Mouse (Mus musculus): ENCODE data around the gene Cdc42ep1. TPM values are rescaled to one million over a fixed set of nuclear protein-coding genes. Genes with fewer than 3 reads are reported as not detected.
A peak's percentile ranks its signal among the peaks of the same experiment; 100 is the strongest.

The Cdc42ep1 gene
- 16.8 and 17.0 TPM in 2 replicates for polyA plus RNA-seq (2015; fragmentation: Nextera tagmentation; extraction: Ambion mirVana)

DNA sequence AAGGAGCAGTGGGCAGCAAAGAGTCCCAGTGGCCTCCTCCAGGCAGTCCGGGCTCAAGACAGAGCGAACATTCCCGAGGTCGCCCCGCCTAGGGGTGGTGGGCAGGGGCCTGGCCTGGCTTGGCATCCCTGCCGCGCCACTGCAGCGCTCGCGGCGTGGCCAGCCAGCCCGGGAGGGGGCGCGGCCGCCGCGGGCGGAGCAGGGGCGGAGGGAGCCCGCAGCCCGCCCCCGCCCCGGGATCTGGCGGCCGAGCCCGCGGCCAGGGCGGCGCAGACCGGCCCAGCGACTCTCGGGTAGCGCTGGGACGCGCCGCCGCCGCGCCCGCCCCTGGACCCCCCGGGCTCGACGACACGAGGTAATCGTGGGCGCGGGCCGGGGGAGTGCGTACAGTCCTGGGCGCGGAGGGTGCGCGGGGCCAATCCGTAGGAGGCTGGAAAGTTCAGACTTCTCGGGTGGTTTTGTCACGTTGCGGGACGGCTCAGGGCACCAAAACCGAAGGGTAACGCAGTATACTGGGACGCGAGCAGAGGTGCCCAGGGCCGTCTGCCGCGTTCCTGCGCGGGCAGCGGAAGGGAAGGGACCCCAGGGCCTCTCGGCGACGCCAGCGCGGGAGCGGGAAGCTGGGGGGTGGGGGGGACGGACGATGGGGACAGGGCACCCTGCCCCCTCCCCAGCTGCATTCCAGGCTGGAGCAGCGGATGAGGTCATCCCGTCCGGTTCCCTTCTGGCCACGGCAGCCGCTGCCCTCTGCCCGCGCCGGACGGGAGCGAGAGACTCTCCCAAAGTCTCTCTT lies at the start of gene Cdc42ep1:
TSS of gene Cdc42ep1 (plus strand) at position 254 of the 793 bp plus-strand sequence.
- Histone ChIP-seq H3K27ac (ENCODE audit: low read depth, low read length) (peak within 1 kb of the TSS; percentile 91), H3K4me1 (replicated peaks; ENCODE audit: control insufficient read depth, insufficient read depth, low read length) (peaks cover 9% of the 10 kb centered on the region), H3K4me3 (ENCODE audit: low read depth, low read length) (peak within 1 kb of the TSS; percentile 68), H3K9ac (ENCODE audit: low read depth, low read length) (peak within 1 kb of the TSS; percentile 85), H3K27me3 (replicated peaks; ENCODE audit: control insufficient read depth, insufficient read depth, low read length) (no peaks in the 10 kb centered on the region), H3K4me2 (replicated peaks; ENCODE audit: low read depth) (peak within 1 kb of the TSS; percentile 92), H3K36me3 (ENCODE audit: control insufficient read depth, insufficient read depth) (peaks cover 6% of the 10 kb centered on the region; the same call in 1 of the 2 replicates), H3K9me3 (ENCODE audit: control insufficient read depth) (no peaks in the 10 kb centered on the region)
- WGBS, result under 1% methylated on average over 62 of the region's 86 CpGs
- ATAC-seq, result peak; percentile 61
- TF ChIP-seq CTCF (IDR thresholded peaks at IDR 0.05; ENCODE audit: low read depth), result peak; percentile 37

DNA sequence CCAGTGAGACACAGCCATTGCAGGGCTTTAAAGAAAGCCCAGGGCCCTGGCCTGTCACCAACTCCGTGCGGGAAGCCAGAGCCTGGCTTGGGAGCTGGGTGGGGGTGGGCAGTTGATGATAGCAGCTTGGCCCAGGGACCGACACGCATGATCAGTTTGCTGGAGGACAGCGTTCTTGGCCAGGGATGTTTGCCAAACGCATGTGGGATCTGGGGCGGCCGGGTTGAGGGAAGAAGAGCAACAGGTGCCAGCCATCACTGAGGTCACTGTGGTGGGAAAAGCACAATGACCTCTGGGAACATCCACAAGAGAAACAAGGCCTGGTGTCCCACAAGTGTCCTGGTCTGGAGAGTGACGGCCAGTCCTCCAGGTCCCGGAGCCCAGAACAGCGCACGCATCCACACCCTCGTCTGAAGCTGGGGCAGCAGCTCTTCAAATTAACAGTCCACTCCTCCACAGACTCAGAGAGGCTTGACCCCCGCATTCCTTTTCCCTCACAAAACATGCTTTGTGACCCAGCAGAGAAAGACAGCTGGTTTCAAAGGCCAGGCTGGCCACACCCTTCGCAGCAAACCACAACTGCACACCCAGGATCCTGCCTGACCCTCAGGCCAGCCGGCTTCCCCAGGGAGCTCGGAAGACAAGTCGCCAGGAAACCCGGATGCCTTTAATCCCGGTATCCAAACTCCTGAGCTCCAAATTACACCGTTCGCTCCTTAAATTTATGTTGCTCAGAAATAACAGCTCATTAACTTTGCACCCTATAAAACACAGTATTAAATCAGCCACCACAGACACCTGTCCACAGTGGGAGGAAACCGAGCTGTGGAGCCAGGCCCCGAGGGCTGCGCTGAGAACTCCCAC lies 46.0 kb upstream of the Cdc42ep1 start:
- Histone ChIP-seq H3K4me2 (replicated peaks; ENCODE audit: low read depth) (no peak overlapping the region), H3K9me3 (ENCODE audit: control insufficient read depth) (no peaks in the 10 kb centered on the region), H3K9ac (ENCODE audit: low read depth, low read length) (no peak overlapping the region), H3K36me3 (ENCODE audit: control insufficient read depth, insufficient read depth) (peaks cover 21% of the 10 kb centered on the region; the same call in 1 of the 2 replicates), H3K4me3 (ENCODE audit: low read depth, low read length) (no peak overlapping the region), H3K27ac (ENCODE audit: low read depth, low read length) (no peak overlapping the region), H3K4me1 (replicated peaks; ENCODE audit: control insufficient read depth, insufficient read depth, low read length) (no peaks in the 10 kb centered on the region; the same call in none of the 2 replicates), H3K27me3 (replicated peaks; ENCODE audit: control insufficient read depth, insufficient read depth, low read length) (no peaks in the 10 kb centered on the region; the same call in 1 of the 2 replicates)
- no peak for ATAC-seq
- WGBS, result 52% methylated on average over 25 of the region's 25 CpGs
- TF ChIP-seq CTCF (IDR thresholded peaks at IDR 0.05; ENCODE audit: low read depth), result no peak

DNA sequence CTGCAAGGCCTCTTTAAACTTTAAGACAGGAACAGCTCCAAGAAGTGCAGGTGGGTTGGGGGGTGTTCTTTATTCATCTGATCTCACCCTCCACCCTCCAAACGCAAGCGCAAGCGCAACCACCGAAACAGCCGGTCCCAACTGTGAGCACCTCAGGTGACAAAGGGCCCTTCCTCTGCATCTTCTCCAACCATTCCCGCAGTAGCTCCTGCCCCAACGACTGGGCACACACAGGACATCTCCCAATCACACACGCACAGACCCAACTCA lies 45.4 kb upstream of the Cdc42ep1 start:
- no peak overlapping the region for H3K4me2 ChIP-seq (replicated peaks; ENCODE audit: low read depth)
- no peak overlapping the region for H3K9ac ChIP-seq (ENCODE audit: low read depth, low read length)
- H3K36me3 ChIP-seq (ENCODE audit: control insufficient read depth, insufficient read depth), result peaks cover 21% of the 10 kb centered on the region; the same call in 1 of the 2 replicates
- no peak for TF ChIP-seq CTCF (IDR thresholded peaks at IDR 0.05; ENCODE audit: low read depth)
- no peaks in the 10 kb centered on the region; the same call in none of the 2 replicates for H3K4me1 ChIP-seq (replicated peaks; ENCODE audit: control insufficient read depth, insufficient read depth, low read length)
- H3K4me3 ChIP-seq (ENCODE audit: low read depth, low read length), result no peak overlapping the region
- no peak overlapping the region for H3K27ac ChIP-seq (ENCODE audit: low read depth, low read length)
- no peak for ATAC-seq
- H3K9me3 ChIP-seq (ENCODE audit: control insufficient read depth), result no peaks in the 10 kb centered on the region
- H3K27me3 ChIP-seq (replicated peaks; ENCODE audit: control insufficient read depth, insufficient read depth, low read length), result no peaks in the 10 kb centered on the region; the same call in 1 of the 2 replicates
- 92% methylated on average over 8 of the region's 8 CpGs for WGBS

DNA sequence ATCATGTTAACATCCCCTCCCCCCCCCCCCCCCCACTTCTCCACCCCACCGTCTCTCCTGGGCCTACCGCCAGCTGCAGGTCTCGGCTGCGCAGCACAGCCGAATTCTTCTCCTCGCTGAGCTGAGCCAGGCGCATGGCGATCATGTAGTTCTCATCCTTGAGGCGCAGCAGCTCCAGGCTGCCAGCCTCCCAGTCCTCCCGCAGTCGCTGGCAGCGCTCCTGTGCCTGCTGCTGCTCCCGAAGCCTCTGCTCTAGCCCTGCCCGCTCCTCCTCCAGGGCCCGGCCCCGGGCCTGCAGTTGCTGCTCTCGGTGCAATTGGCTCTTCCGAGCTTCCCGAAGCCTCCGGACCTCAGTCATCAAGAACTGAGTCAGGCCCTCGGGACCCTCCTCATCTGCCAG lies 43.4 kb upstream of the Cdc42ep1 start:
- H3K36me3 ChIP-seq (ENCODE audit: control insufficient read depth, insufficient read depth), result 0 out of 2 replicates have a peak, but pooled peaks cover 11% of the 10 kb centered on the region
- H3K27ac ChIP-seq (ENCODE audit: low read depth, low read length), result no peak overlapping the region
- peaks cover 5% of the 10 kb centered on the region for H3K4me1 ChIP-seq (replicated peaks; ENCODE audit: control insufficient read depth, insufficient read depth, low read length)
- no peak overlapping the region for H3K9ac ChIP-seq (ENCODE audit: low read depth, low read length)
- no peak for ATAC-seq
- no peak overlapping the region for H3K4me2 ChIP-seq (replicated peaks; ENCODE audit: low read depth)
- no peaks in the 10 kb centered on the region for H3K9me3 ChIP-seq (ENCODE audit: control insufficient read depth)
- no peaks in the 10 kb centered on the region; the same call in 1 of the 2 replicates for H3K27me3 ChIP-seq (replicated peaks; ENCODE audit: control insufficient read depth, insufficient read depth, low read length)
- no peak for TF ChIP-seq CTCF (IDR thresholded peaks at IDR 0.05; ENCODE audit: low read depth)
- WGBS, result 71% methylated on average over 20 of the region's 21 CpGs
- no peak overlapping the region for H3K4me3 ChIP-seq (ENCODE audit: low read depth, low read length)

DNA sequence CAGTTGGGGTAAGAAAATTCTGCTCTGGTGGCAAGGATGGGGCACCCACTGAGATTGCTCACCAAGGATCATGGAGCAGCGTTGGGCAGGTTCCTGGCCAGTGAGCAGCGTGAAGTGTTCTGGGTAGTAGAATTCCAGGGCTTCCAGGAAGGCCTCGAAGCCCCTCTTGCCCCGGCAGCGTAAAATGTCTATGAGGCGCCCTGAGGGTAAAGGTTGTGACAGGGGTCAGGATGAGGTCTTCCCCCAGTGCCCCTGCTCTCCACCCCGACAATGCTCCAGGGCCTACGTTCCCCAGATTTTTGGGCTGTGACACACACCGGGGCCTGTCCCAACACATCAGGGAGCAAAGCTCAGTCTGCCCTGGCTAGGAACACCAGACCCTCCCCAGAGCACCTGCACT lies 40.9 kb upstream of the Cdc42ep1 start:
- 64% methylated on average over 9 of the region's 9 CpGs for WGBS
- Histone ChIP-seq H3K4me3 (ENCODE audit: low read depth, low read length) (peak overlapping the region; percentile 56), H3K9ac (ENCODE audit: low read depth, low read length) (no peak overlapping the region), H3K4me1 (replicated peaks; ENCODE audit: control insufficient read depth, insufficient read depth, low read length) (peaks cover 10% of the 10 kb centered on the region), H3K27me3 (replicated peaks; ENCODE audit: control insufficient read depth, insufficient read depth, low read length) (no peaks in the 10 kb centered on the region; the same call in 1 of the 2 replicates), H3K4me2 (replicated peaks; ENCODE audit: low read depth) (peak overlapping the region; percentile 94), H3K36me3 (ENCODE audit: control insufficient read depth, insufficient read depth) (0 out of 2 replicates have a peak, but pooled peaks cover 5% of the 10 kb centered on the region), H3K9me3 (ENCODE audit: control insufficient read depth) (no peaks in the 10 kb centered on the region), H3K27ac (ENCODE audit: low read depth, low read length) (no peak overlapping the region)
- TF ChIP-seq CTCF (IDR thresholded peaks at IDR 0.05; ENCODE audit: low read depth), result no peak
- no peak for ATAC-seq

Measured in intestine, postnatal 0 days (tissue).